ENCODE assay signal across 16 mouse cellular contexts in genomic region chr15:12848196-12848975, GRCm38 (mm10). TPM values are rescaled to one million over a fixed set of nuclear protein-coding genes. Genes with fewer than 3 reads are reported as not detected.
DNase-seq lines count a peak whose midpoint lies in the region; ATAC-seq and TF ChIP-seq lines count a peak whose summit lies in the region.
"Had no signal": no experiment of that assay in that cellular context is flagged by ENCODE, and none has a peak within 500 bp of the region (broad histone marks: within the 10 kb centered on the region; RNA-seq: fewer than 3 reads in every experiment).

No protein-coding gene starts in this region.

- no peaks in the 10 kb centered on the region for H3K9me3 ChIP-seq in limb, embryonic 15.5 days
- H3K9me3 ChIP-seq: forebrain, embryonic 13.5 days; midbrain, embryonic 13.5 days had no signal

- peaks cover 74% of the 10 kb centered on the region for H3K36me3 ChIP-seq in limb, embryonic 15.5 days

- no peak overlapping the region for H3K9ac ChIP-seq in limb, embryonic 15.5 days
- H3K9ac ChIP-seq: forebrain, embryonic 13.5 days; midbrain, embryonic 13.5 days had no signal

- TF ChIP-seq CTCF in layer of hippocampus, adult 2 months (conservative IDR thresholded peaks at IDR 0.05), result no peak

- peak; percentile 56 for ATAC-seq in frontal cortex, adult (ENCODE audit: low TSS enrichment)
- ATAC-seq in limb, embryonic 15.5 days (ENCODE audit: insufficient number of reproducible peaks, low FRiP score, low TSS enrichment, low read depth), result peak; percentile 67; the same call in 1 of the 2 replicates
- ATAC-seq: forebrain, embryonic 13.5 days; hindbrain, postnatal 0 days; midbrain, embryonic 13.5 days had no signal

- no peak overlapping the region for H3K27ac ChIP-seq in limb, embryonic 15.5 days
- H3K27ac ChIP-seq in layer of hippocampus, adult 2 months, result no peak overlapping the region
- H3K27ac ChIP-seq: forebrain, embryonic 13.5 days; hindbrain, postnatal 0 days; midbrain, embryonic 13.5 days had no signal

- no peak for DNase-seq in frontal cortex, postnatal 14 days (ENCODE audit: low spot score in 2 of 2)
- DNase-seq in 3T3-L1 (ENCODE audit: low read depth, low spot score) (peak; percentile 73), NIH3T3 (ENCODE audit: low read depth) (peak; percentile 62)
- DNase-seq in cerebellum, postnatal 4 days (ENCODE audit: low spot score in 2 of 2), result no peak
- DNase-seq in layer of hippocampus, adult 2 months (ENCODE audit: low spot score in 2 of 2), result no peak
- DNase-seq in lung, adult 18-20 months, result no peak
- DNase-seq: embryo, embryonic 11 days; heart, postnatal 10 days; kidney, postnatal 36 days; lung, postnatal 14 days; thymus, adult 2 months had no signal

- H3K4me3 ChIP-seq in limb, embryonic 15.5 days, result no peak overlapping the region
- no peak overlapping the region for H3K4me3 ChIP-seq in layer of hippocampus, adult 2 months
- H3K4me3 ChIP-seq: forebrain, embryonic 13.5 days; midbrain, embryonic 13.5 days had no signal

- WGBS in limb, embryonic 15.5 days, result 67% methylated on average over 11 of the region's 11 CpGs

- no peak overlapping the region for H3K4me2 ChIP-seq in limb, embryonic 15.5 days
- H3K4me2 ChIP-seq: forebrain, embryonic 13.5 days; midbrain, embryonic 13.5 days had no signal

- no peaks in the 10 kb centered on the region for H3K4me1 ChIP-seq in limb, embryonic 15.5 days
- H3K4me1 ChIP-seq: forebrain, embryonic 13.5 days; midbrain, embryonic 13.5 days had no signal

- no peaks in the 10 kb centered on the region for H3K27me3 ChIP-seq in limb, embryonic 15.5 days
- H3K27me3 ChIP-seq: forebrain, embryonic 13.5 days; midbrain, embryonic 13.5 days had no signal

RNA-seq across cellular contexts. Expression of gene Drosha, which starts 23.8 kb away (rescaled TPM):
- 31.2 and 32.0 TPM in 2 replicates for polyA plus RNA-seq in limb, embryonic 15.5 days (2015; fragmentation: Nextera tagmentation; extraction: Ambion mirVana)
- 10 to 100 TPM; 88.5 to 89.2 TPM for total RNA-seq in layer of hippocampus, adult 2 months (2021)

RNA-seq across cellular contexts. Expression of gene 6030458C11Rik, which starts 23.9 kb away (rescaled TPM):
- 31.3 and 34.3 TPM in 2 replicates for polyA plus RNA-seq in limb, embryonic 15.5 days (2015; fragmentation: Nextera tagmentation; extraction: Ambion mirVana)
- 10 to 100 TPM; 30.3 to 31.1 TPM for total RNA-seq in layer of hippocampus, adult 2 months (2021)

Comparison
In these comparisons a context has a peak if more than half of its experiments do, and no peak if none do; other contexts are left out.
1. DNase-seq: peak in 3T3-L1 (single experiment) and NIH3T3 (single experiment); none in frontal cortex, postnatal 14 days (0 of 2), cerebellum, postnatal 4 days (0 of 2), layer of hippocampus, adult 2 months (0 of 2) and lung, adult 18-20 months (0 of 2).